Mouse (Mus musculus): Measurements from ENCODE around the gene Zdhhc8. TPM values are rescaled to one million over a fixed set of nuclear protein-coding genes. Genes with fewer than 3 reads are reported as not detected.

The Zdhhc8 gene
- polyA plus RNA-seq, 1 experiment from 2014 or later, result 17.0 TPM

GRCm38 (mm10) chr16:18247521-18248399, 12.8 kb upstream of the Zdhhc8 start:
- Histone ChIP-seq H3K9ac (peak overlapping the region; percentile 92), H3K27ac (replicated peaks) (peak overlapping the region; percentile 95), H3K27me3 (no peaks in the 10 kb centered on the region), H3K36me3 (peaks cover 67% of the 10 kb centered on the region), H3K4me3 (peak overlapping the region; percentile 89), H3K4me1 (replicated peaks) (peaks cover 52% of the 10 kb centered on the region), H3K9me3 (no peaks in the 10 kb centered on the region), H3K4me2 (peak overlapping the region; percentile 91)
- ATAC-seq (ENCODE audit: low read depth), result peak; percentile 6
- under 1% methylated on average over 33 of the region's 33 CpGs for WGBS

DNA sequence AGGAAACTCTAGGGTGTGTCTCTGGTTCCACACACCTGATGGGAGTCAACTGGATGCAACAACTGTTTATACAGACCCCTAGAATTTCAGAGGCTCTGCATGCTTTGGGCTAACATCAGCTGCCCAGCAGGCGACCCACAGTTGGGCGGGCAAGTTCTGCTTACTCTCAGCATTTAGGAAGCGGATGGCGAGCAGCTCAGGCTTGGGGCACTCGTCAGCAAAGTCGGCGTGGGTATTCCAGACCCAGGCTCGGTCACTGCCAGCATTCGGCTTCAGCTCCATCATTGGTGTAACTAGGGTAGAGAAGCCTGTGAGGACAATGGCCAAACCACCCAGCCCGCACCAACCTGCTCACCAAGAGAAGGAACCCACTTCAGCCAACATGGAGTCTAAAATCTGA, 6.6 kb upstream of the Zdhhc8 start:
- 90% methylated on average over 10 of the region's 10 CpGs for WGBS
- no peak for ATAC-seq (ENCODE audit: low read depth)
- peaks cover 12% of the 10 kb centered on the region for H3K4me1 ChIP-seq (replicated peaks)

DNA sequence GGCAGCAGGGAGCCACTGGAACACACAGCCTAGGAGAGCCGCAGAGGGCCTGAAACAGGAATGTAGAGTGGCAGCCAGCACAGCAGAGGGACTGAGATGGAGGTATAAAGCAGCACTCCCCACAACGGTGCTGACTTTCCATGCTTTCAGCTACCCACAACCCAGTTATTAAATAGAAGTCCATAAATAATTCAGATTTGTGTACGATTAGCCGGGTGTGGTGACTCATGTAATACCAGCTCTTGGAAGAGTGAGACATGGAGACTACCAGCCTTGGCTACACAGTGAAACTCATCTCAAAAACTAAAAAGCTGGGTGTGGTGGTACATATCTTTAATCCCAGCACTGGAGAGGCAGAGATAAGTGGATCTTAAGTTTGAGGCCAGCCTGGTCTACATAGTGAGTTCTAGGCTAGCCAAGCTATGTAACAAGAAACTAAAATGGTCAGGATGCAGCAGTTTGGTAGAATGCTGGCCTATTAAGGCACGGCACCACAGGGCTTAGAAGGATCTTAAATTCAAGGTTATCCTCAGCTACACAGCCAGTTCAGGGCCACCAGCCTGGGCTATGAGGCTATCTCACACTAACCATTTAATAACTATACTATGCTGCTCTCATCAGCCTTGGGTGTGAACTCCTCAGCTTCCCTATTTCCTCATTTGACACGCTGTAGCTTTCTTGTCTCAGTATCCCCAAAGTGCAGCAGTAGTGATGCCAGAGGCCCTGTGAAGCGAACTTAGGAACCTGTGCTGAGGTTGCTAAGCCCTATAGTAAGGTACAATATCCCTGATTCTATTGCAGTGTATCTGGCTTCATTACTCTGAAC, 2.0 kb upstream of the Zdhhc8 start:
- Histone ChIP-seq H3K27ac (replicated peaks) (peak overlapping the region; percentile 96), H3K4me2 (peak overlapping the region; percentile 93), H3K4me3 (0 out of 2 replicates have a peak overlapping the region, but pooled peaks have one; percentile 88), H3K9me3 (no peaks in the 10 kb centered on the region), H3K27me3 (no peaks in the 10 kb centered on the region), H3K36me3 (peaks cover 41% of the 10 kb centered on the region), H3K4me1 (replicated peaks) (peaks cover 33% of the 10 kb centered on the region), H3K9ac (peak overlapping the region; percentile 90; the same call in 1 of the 2 replicates)
- WGBS, result 71% methylated on average over 7 of the region's 7 CpGs
- ATAC-seq (ENCODE audit: low read depth), result no peak; the same call in 1 of the 2 replicates

More for the DNA sequence above, 6.6 kb upstream of the Zdhhc8 start:
- Histone ChIP-seq H3K27me3 (no peaks in the 10 kb centered on the region), H3K4me2 (no peak overlapping the region), H3K9ac (no peak overlapping the region), H3K36me3 (peaks cover 88% of the 10 kb centered on the region), H3K4me3 (no peak overlapping the region), H3K9me3 (no peaks in the 10 kb centered on the region), H3K27ac (replicated peaks) (no peak overlapping the region)

DNA sequence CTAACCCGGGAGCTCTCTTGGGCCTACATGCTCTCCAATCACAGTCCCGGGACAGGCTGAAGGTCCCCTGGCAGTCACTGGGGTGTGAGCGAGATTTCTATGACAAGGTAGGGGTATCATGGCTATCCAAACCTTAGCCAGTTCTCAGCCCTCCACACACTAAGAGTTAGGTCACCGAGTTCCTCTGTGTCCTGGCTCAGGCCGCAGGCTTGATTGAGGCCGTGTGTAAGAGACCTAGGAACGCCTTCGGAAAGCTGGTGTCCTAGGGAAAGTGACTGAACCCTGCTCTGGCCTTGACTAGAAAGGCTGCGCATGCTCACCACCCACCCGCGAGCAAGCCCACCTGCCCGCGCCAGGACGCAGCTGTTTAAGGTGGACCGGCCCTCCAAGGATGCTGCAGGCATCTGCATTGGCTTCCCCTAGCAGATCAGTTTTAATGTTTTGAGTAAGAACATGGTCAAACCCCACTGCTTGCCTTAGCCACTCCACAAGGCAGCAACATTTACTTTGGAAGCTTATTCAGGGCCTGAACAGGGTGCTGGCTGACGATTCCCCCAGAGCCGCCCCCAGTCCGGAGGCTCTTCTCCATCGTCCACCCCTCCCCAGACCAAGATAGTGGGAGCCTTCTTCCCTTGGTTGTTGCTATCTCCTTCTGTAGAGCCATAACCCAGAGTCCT, 591 bp upstream of the Zdhhc8 start:
- H3K27me3 ChIP-seq, result no peaks in the 10 kb centered on the region
- H3K4me2 ChIP-seq, result peak overlapping the region; percentile 93
- H3K4me3 ChIP-seq, result peak overlapping the region; percentile 88
- peak overlapping the region; percentile 90 for H3K9ac ChIP-seq
- H3K9me3 ChIP-seq, result no peaks in the 10 kb centered on the region
- 5% methylated on average over 19 of the region's 19 CpGs for WGBS
- H3K36me3 ChIP-seq, result peaks cover 27% of the 10 kb centered on the region
- H3K4me1 ChIP-seq (replicated peaks), result peaks cover 46% of the 10 kb centered on the region
- ATAC-seq (ENCODE audit: low read depth), result peak; percentile 89
- H3K27ac ChIP-seq (replicated peaks), result peak overlapping the region; percentile 96

DNA sequence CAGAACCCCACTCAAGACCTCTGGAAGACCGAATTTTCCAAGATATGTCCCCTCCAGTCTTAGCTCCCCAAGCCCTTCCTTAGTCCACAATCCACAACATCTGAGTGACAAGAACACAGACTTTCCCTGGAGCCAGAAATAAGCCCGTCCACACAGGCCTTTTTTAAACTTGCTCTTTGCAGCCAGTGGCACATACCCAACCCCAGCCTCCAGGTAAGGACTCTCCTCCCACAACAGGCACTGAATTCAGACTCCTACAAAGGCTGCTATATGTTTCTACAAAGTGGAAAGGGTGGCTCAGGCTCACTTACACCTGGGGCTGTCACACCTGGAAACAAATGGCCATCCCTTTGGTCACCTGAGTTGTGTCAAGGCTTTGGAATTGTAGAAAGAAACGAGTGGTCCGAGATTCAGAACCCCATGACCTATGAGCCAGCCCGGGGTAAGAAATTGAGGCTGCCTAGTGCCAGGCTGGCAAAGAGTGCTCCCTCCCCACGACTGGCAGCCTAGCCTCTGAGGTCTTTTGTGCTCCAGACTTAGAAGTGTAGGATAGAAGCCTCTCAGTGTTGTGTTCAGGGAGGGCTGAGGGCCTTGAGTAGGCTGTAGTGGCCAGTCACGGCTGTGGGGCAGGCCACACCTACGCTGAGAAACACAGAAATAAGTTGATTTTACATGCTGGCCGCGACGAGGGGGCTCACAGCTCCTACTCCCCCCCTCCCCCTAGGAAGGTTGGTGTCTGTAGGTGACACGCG, 841 bp downstream of the Zdhhc8 start:
- H3K4me1 ChIP-seq (replicated peaks), result peaks cover 60% of the 10 kb centered on the region
- peaks cover 14% of the 10 kb centered on the region for H3K36me3 ChIP-seq
- H3K4me3 ChIP-seq, result peak overlapping the region; percentile 88
- peak overlapping the region; percentile 93 for H3K4me2 ChIP-seq
- 21% methylated on average over 13 of the region's 13 CpGs for WGBS
- peak overlapping the region; percentile 96 for H3K27ac ChIP-seq (replicated peaks)
- ATAC-seq (ENCODE audit: low read depth), result peak; percentile 16; the same call in 1 of the 2 replicates
- H3K27me3 ChIP-seq, result no peaks in the 10 kb centered on the region
- H3K9me3 ChIP-seq, result no peaks in the 10 kb centered on the region
- peak overlapping the region; percentile 90 for H3K9ac ChIP-seq

DNA sequence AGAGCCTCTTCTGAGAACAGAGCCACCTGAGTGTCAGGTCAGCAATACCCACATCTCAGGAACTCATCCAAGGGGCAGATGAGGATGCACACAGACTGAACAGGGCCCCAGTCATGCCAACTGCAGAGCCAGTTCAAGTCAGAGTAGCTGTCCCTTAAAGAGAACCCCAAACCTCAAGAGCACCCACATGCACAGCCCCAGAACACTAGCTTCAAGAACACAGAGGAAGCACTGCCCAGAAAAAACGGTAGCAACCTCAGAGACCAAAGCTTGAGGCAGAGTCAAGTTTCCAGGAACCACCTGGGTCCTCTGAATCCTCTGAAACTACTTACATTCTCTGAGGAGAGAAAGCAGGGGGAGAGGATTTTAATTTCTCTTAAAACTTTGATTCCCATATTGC, 1.5 kb downstream of the Zdhhc8 start:
- ATAC-seq (ENCODE audit: low read depth), result no peak
- Histone ChIP-seq H3K9ac (peak overlapping the region; percentile 90), H3K27me3 (no peaks in the 10 kb centered on the region), H3K27ac (replicated peaks) (no peak overlapping the region), H3K4me3 (peak overlapping the region; percentile 88), H3K9me3 (no peaks in the 10 kb centered on the region), H3K36me3 (peaks cover 14% of the 10 kb centered on the region), H3K4me1 (replicated peaks) (peaks cover 63% of the 10 kb centered on the region), H3K4me2 (peak overlapping the region; percentile 93)
- WGBS, result 68% methylated on average over 1 of the region's 1 CpGs

DNA sequence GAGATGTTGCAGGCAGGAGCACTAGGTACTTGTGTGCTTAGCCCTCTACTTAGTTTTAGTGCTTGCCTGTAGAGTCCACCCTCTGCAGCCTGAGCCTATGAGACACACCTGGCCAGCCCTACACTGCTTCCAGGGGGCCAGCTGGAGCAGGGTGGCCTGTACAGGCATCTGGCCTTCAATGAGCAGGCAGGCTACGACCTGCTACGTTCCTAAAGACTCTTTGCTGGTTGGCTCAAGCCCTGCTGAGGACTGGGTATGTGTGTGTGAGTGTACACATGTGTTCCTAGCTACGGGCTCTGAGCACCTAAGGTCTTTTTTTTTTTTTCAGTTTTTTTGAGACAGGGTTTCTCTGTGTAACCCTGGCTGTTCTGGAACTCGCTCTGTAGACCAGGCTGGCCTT, 3.5 kb downstream of the Zdhhc8 start:
- Histone ChIP-seq H3K4me1 (replicated peaks) (peaks cover 61% of the 10 kb centered on the region), H3K27ac (replicated peaks) (no peak overlapping the region), H3K36me3 (peaks cover 26% of the 10 kb centered on the region), H3K27me3 (no peaks in the 10 kb centered on the region), H3K9ac (0 out of 2 replicates have a peak overlapping the region, but pooled peaks have one; percentile 1), H3K4me3 (no peak overlapping the region), H3K9me3 (no peaks in the 10 kb centered on the region), H3K4me2 (no peak overlapping the region)
- ATAC-seq (ENCODE audit: low read depth), result no peak
- 91% methylated on average over 4 of the region's 4 CpGs for WGBS

GRCm38 (mm10) chr16:18231047-18231446, 3.9 kb downstream of the Zdhhc8 start:
- Histone ChIP-seq H3K27ac (replicated peaks) (no peak overlapping the region), H3K36me3 (peaks cover 30% of the 10 kb centered on the region), H3K4me3 (no peak overlapping the region), H3K9me3 (no peaks in the 10 kb centered on the region), H3K27me3 (no peaks in the 10 kb centered on the region), H3K9ac (0 out of 2 replicates have a peak overlapping the region, but pooled peaks have one; percentile 1), H3K4me2 (no peak overlapping the region), H3K4me1 (replicated peaks) (peaks cover 57% of the 10 kb centered on the region)
- WGBS, result 91% methylated on average over 3 of the region's 3 CpGs
- ATAC-seq (ENCODE audit: low read depth), result no peak

DNA sequence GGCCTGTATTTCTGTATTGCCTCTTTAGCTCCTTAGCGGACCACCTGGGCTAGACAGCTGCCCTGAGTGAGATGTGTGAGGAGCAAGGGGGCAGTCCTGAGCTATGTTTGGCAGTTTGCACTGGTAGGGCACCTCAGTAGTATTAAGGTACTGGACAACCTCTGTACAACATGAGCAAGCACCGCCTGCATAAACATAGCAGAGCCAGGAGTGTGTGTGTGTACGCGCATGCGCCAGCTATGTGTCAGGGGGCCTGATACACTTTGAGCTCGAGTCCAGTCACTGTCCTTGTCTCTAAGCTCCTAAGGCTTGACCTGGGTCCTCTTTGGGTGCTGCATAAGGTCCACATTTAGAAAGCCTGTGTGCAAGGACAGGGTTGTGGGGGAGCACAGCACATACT, 4.3 kb downstream of the Zdhhc8 start:
- H3K4me3 ChIP-seq, result no peak overlapping the region
- no peaks in the 10 kb centered on the region for H3K27me3 ChIP-seq
- 95% methylated on average over 6 of the region's 6 CpGs for WGBS
- H3K36me3 ChIP-seq, result peaks cover 34% of the 10 kb centered on the region
- peaks cover 53% of the 10 kb centered on the region for H3K4me1 ChIP-seq (replicated peaks)
- H3K9ac ChIP-seq, result 0 out of 2 replicates have a peak overlapping the region, but pooled peaks have one; percentile 1
- H3K4me2 ChIP-seq, result no peak overlapping the region
- no peak overlapping the region for H3K27ac ChIP-seq (replicated peaks)
- no peak for ATAC-seq (ENCODE audit: low read depth)
- no peaks in the 10 kb centered on the region for H3K9me3 ChIP-seq

DNA sequence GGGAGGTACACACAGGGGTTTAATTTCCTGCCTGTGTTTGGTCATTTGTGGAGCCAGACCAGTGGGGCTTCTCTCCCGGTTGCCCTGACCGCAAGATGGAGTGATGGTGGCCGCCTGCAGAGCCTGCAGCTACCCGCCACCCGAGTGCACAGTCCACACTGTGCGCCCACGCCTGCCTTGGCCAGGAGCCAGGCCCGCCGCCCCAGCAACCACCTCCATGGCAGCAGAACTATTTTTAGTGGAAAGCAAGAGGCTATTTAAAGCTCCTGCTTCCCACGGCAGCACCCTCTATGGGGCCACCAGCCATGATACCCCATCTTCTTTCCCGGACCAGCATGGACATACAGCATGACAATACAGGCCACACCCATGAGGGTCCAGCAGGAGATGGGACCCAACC, 5.3 kb downstream of the Zdhhc8 start:
- H3K9ac ChIP-seq, result no peak overlapping the region
- no peak for ATAC-seq (ENCODE audit: low read depth)
- no peak overlapping the region for H3K4me2 ChIP-seq
- WGBS, result 61% methylated on average over 11 of the region's 11 CpGs
- no peaks in the 10 kb centered on the region for H3K27me3 ChIP-seq
- peaks cover 44% of the 10 kb centered on the region for H3K36me3 ChIP-seq
- H3K4me3 ChIP-seq, result no peak overlapping the region
- H3K9me3 ChIP-seq, result no peaks in the 10 kb centered on the region
- peaks cover 52% of the 10 kb centered on the region for H3K4me1 ChIP-seq (replicated peaks)
- H3K27ac ChIP-seq (replicated peaks), result no peak overlapping the region

- no peaks in the 10 kb centered on the region for H3K27me3 ChIP-seq
- no peaks in the 10 kb centered on the region for H3K9me3 ChIP-seq
- no peak overlapping the region for H3K9ac ChIP-seq
- H3K4me2 ChIP-seq, result no peak overlapping the region
- 83% methylated on average over 4 of the region's 4 CpGs for WGBS
- peaks cover 45% of the 10 kb centered on the region for H3K4me1 ChIP-seq (replicated peaks)
- no peak for ATAC-seq (ENCODE audit: low read depth)
- H3K27ac ChIP-seq (replicated peaks), result no peak overlapping the region
- H3K36me3 ChIP-seq, result peaks cover 52% of the 10 kb centered on the region
- H3K4me3 ChIP-seq, result no peak overlapping the region
These were observed 6.1 kb downstream of the Zdhhc8 start for GRCm38 (mm10) chr16:18228856-18229255.
